Mouse (Mus musculus) spleen, adult 2 months (tissue): ENCODE data around the gene Glt8d2. TPM values are rescaled to one million over a fixed set of nuclear protein-coding genes. Genes with fewer than 3 reads are reported as not detected.
"Not testable (repeated sequence)": the region's sequence is repeated elsewhere in the genome, so short reads cannot be mapped to it uniquely, and the experiment has no call there.

Source experiments
- DNase-seq, 2 experiments: peaks; one replicate each; pipeline versions ENCODE4 v3.0.0 to v3.0.0-alpha.2; 2012 to 2021; ENCODE audit warnings: low spot score in 2 of 2, low read depth in 1 of 2
- H3K27ac ChIP-seq: fragments of 200-500 bp; 2 replicates; pipeline ENCODE4 v1.5.1; 2012; ENCODE audit warnings: low read length, inconsistent platforms; ENCODE audit not compliant: insufficient read depth
- H3K27me3 ChIP-seq: fragments of 200-500 bp; 2 replicates; pipeline ENCODE4 v1.6.1; 2012; ENCODE audit warnings: mild to moderate bottlenecking, moderate library complexity, low read length, inconsistent platforms; ENCODE audit not compliant: control insufficient read depth, insufficient read depth
- H3K36me3 ChIP-seq: fragments of 200-500 bp; 2 replicates; pipeline ENCODE4 v1.6.1; 2012; ENCODE audit warnings: mild to moderate bottlenecking, low read length, inconsistent platforms; ENCODE audit not compliant: control insufficient read depth, insufficient read depth
- H3K4me1 ChIP-seq: fragments of 200-500 bp; 2 replicates; pipeline ENCODE4 v1.6.1; 2011; ENCODE audit warnings: inconsistent platforms; ENCODE audit not compliant: control insufficient read depth, insufficient read depth, insufficient read length
- H3K4me3 ChIP-seq: fragments of 200-500 bp; 2 replicates; pipeline ENCODE4 v1.5.1; 2011; ENCODE audit warnings: mild to moderate bottlenecking, inconsistent platforms; ENCODE audit not compliant: insufficient read depth, insufficient read length; ENCODE audit errors: extremely low read depth
- CTCF ChIP-seq: fragments of 200-500 bp; IDR thresholded peaks from 2 replicates; pipeline ENCODE4 v1.5.1; 2011; ENCODE audit warnings: mild to moderate bottlenecking, inconsistent platforms; ENCODE audit not compliant: insufficient read depth, insufficient read length, insufficient replicate concordance; ENCODE audit errors: extremely low read depth
- POLR2A ChIP-seq: fragments of 200-500 bp; IDR thresholded peaks from 2 replicates; pipeline ENCODE4 v1.6.1; 2011; ENCODE audit warnings: low read depth, low read length, inconsistent platforms
- WGBS: fragments of 180-500 bp; shearing (Covaris S2); methylation state at CpG from one replicate; pipeline ENCODE4 v1.1.7; 2018; 5-methylcytosine and 5-hydroxymethylcytosine counted together
- polyA plus RNA-seq: library from polyadenylated mRNA; depleted of rRNA; stranded (reverse); fragments of >200 nt; gene quantifications from 2 replicates; pipeline ENCODE4 v1.2.3, GENCODE M21; 2012

Glt8d2 gene
- polyA plus RNA-seq, 1 experiment, result 0.32 TPM

GRCm38 (mm10) chr10:82632496-82633280 lies 57.8 kb downstream of the Glt8d2 start:
- Histone ChIP-seq H3K4me1 (peaks cover 7% of the 10 kb centered on the region; the same call in 1 of the 2 replicates), H3K4me3 (no peak overlapping the region), H3K27me3 (no peaks in the 10 kb centered on the region), H3K36me3 (no peaks in the 10 kb centered on the region), H3K27ac (no peak overlapping the region)
- WGBS, result 90% methylated on average over 12 of the region's 12 CpGs
- no peak for TF ChIP-seq POLR2A
- no peak for TF ChIP-seq CTCF
- no peak for DNase-seq

- TF ChIP-seq CTCF (no peak), POLR2A (no peak)
- H3K27ac ChIP-seq, result no peak overlapping the region
- 87% methylated on average over 7 of the region's 7 CpGs for WGBS
- peaks cover 7% of the 10 kb centered on the region; the same call in 1 of the 2 replicates for H3K4me1 ChIP-seq
- no peak overlapping the region for H3K4me3 ChIP-seq
- DNase-seq, result no peak
- no peaks in the 10 kb centered on the region for H3K27me3 ChIP-seq
- no peaks in the 10 kb centered on the region for H3K36me3 ChIP-seq
Observed at GRCm38 (mm10) chr10:82631133-82631532, 59.3 kb downstream of the Glt8d2 start.

- 34% methylated on average over 7 of the region's 7 CpGs for WGBS
- no peak for DNase-seq
- Histone ChIP-seq H3K27ac (no peak overlapping the region), H3K4me3 (peak overlapping the region; percentile 75), H3K27me3 (no peaks in the 10 kb centered on the region), H3K36me3 (no peaks in the 10 kb centered on the region), H3K4me1 (peaks cover 7% of the 10 kb centered on the region; the same call in 1 of the 2 replicates)
- TF ChIP-seq POLR2A (no peak), CTCF (no peak)
Observed at GRCm38 (mm10) chr10:82630497-82630896, 60.0 kb downstream of the Glt8d2 start.

GRCm38 (mm10) chr10:82629586-82630255 lies 60.7 kb downstream of the Glt8d2 start, which contains the start of gene Tdg:
Gene Tdg (plus strand): TSS chr10:82629828.
- H3K27me3 ChIP-seq, H3K36me3 ChIP-seq, H3K4me1 ChIP-seq: not testable (repeated sequence)
- peak; percentile 91 for DNase-seq
- peak within 1 kb of the TSS; percentile 75 for H3K4me3 ChIP-seq
- 7% methylated on average over 57 of the region's 78 CpGs for WGBS
- H3K27ac ChIP-seq, result peak within 1 kb of the TSS; percentile 92

GRCm38 (mm10) chr10:82629111-82629585 lies 61.3 kb downstream of the Glt8d2 start:
- H3K4me1 ChIP-seq, result peaks cover 7% of the 10 kb centered on the region; the same call in 1 of the 2 replicates
- H3K36me3 ChIP-seq, result no peaks in the 10 kb centered on the region
- peak; percentile 27 to 42 for DNase-seq
- 8% methylated on average over 11 of the region's 11 CpGs for WGBS
- no peaks in the 10 kb centered on the region for H3K27me3 ChIP-seq
- no peak for TF ChIP-seq POLR2A
- TF ChIP-seq CTCF, result no peak
- H3K4me3 ChIP-seq, result peak overlapping the region; percentile 75
- peak overlapping the region; percentile 92 for H3K27ac ChIP-seq

GRCm38 (mm10) chr10:82623553-82623932 lies 66.9 kb downstream of the Glt8d2 start:
- H3K27ac ChIP-seq, result peak overlapping the region; percentile 88; the same call in 1 of the 2 replicates
- H3K4me1 ChIP-seq, H3K27me3 ChIP-seq, H3K36me3 ChIP-seq, DNase-seq: not testable (repeated sequence)
- WGBS, result 11% methylated on average over 2 of the region's 2 CpGs
- peak overlapping the region; percentile 82; the same call in 1 of the 2 replicates for H3K4me3 ChIP-seq
